Mouse (Mus musculus) CH12.LX (cell line): ENCODE measurements around the gene Gas2l3. TPM values are rescaled to one million over a fixed set of nuclear protein-coding genes. Genes with fewer than 3 reads are reported as not detected.

Experiments
- DNase-seq: peaks from one replicate; pipeline ENCODE4 v3.0.0-alpha.2; 2013; ENCODE audit errors: extremely low read depth
- H3K27ac ChIP-seq: 2 replicates; pipeline ENCODE4 v1.5.1; 2012; ENCODE audit warnings: low read depth, mild to moderate bottlenecking, control low read depth, moderate library complexity; ENCODE audit not compliant: insufficient read depth
- H3K27me3 ChIP-seq: replicated peaks from 2 replicates; pipeline ENCODE3; 2012; ENCODE audit warnings: inconsistent platforms
- H3K36me3 ChIP-seq, 2 experiments: replicated peaks in 1 of 2; 2 replicates each; pipeline versions ENCODE3 to v1.6.1; 2012; ENCODE audit warnings: inconsistent platforms in 1 of 2, low read length in 1 of 2, mild to moderate bottlenecking in 1 of 2, mixed read lengths in 1 of 2, moderate library complexity in 1 of 2; ENCODE audit not compliant: control insufficient read depth in 1 of 2, insufficient read depth in 1 of 2
- H3K4me1 ChIP-seq, 2 experiments: 2 replicates each; pipeline ENCODE4 v1.6.1; 2012; ENCODE audit warnings: inconsistent platforms in 1 of 2, moderate library complexity in 1 of 2; ENCODE audit not compliant: insufficient read depth in 2 of 2, control insufficient read depth in 1 of 2
- H3K4me2 ChIP-seq: 2 replicates; pipeline ENCODE4 v1.6.1; 2012; ENCODE audit warnings: low read depth, mild to moderate bottlenecking, control low read depth; ENCODE audit not compliant: poor library complexity, insufficient read depth, severe bottlenecking
- H3K4me3 ChIP-seq, 3 experiments: fragments of 150-350 bp in 1 of 3; sonication (generic) in 1 of 3; replicated peaks in 1 of 3; 2 replicates each; pipeline versions ENCODE3 to v1.5.1; 2011 to 2012; ENCODE audit warnings: low read depth in 2 of 3, low read length in 2 of 3, mild to moderate bottlenecking in 2 of 3, moderate library complexity in 2 of 3, control low read depth in 1 of 3, improper control_type of control experiment in 1 of 3, inconsistent platforms in 1 of 3, mixed read lengths in 1 of 3; ENCODE audit not compliant: poor library complexity in 1 of 3
- H3K79me2 ChIP-seq: replicated peaks from 2 replicates; pipeline ENCODE4 v1.6.1; 2012; ENCODE audit warnings: mild to moderate bottlenecking, moderate library complexity; ENCODE audit not compliant: control insufficient read depth, poor library complexity, insufficient read depth, severe bottlenecking; ENCODE audit errors: extremely low read depth
- H3K9ac ChIP-seq: 2 replicates; pipeline ENCODE4 v1.6.1; 2012; ENCODE audit warnings: low read depth, mild to moderate bottlenecking, control low read depth, moderate library complexity; ENCODE audit not compliant: insufficient read depth
- H3K9me3 ChIP-seq: replicated peaks from 2 replicates; pipeline ENCODE3; 2012; ENCODE audit warnings: low read length, inconsistent platforms, mixed read lengths
- CHD1 ChIP-seq: IDR thresholded peaks from 2 replicates; pipeline ENCODE4 v1.6.1; 2012; ENCODE audit warnings: low read depth, low read length, improper control_type of control experiment, inconsistent platforms
- CTCF ChIP-seq, 2 experiments: IDR thresholded peaks in 1 of 2; conservative IDR thresholded peaks in 1 of 2; 2 replicates each; pipeline ENCODE4 v1.5.1; 2011 to 2012; ENCODE audit warnings: low read depth in 2 of 2, low read length in 2 of 2, improper control_type of control experiment in 1 of 2, inconsistent platforms in 1 of 2, mild to moderate bottlenecking in 1 of 2, moderate library complexity in 1 of 2
- EP300 ChIP-seq: IDR thresholded peaks from 2 replicates; pipeline ENCODE4 v1.6.1; 2011; ENCODE audit warnings: low read length, improper control_type of control experiment
- HCFC1 ChIP-seq: IDR thresholded peaks from 2 replicates; pipeline ENCODE4 v1.6.1; 2012; ENCODE audit warnings: low read depth, mild to moderate bottlenecking, inconsistent platforms, low read length, improper control_type of control experiment
- JUND ChIP-seq: conservative IDR thresholded peaks from 2 replicates; pipeline ENCODE4 v1.6.1; 2011; ENCODE audit warnings: low read depth, low read length, improper control_type of control experiment
- KAT2A ChIP-seq: IDR thresholded peaks from 2 replicates; pipeline ENCODE4 v1.6.1; 2012; ENCODE audit warnings: low read length, improper control_type of control experiment, inconsistent platforms; ENCODE audit not compliant: insufficient replicate concordance
- MAFK ChIP-seq: IDR thresholded peaks from 2 replicates; pipeline ENCODE4 v1.6.1; 2011; ENCODE audit warnings: low read length, improper control_type of control experiment; ENCODE audit not compliant: insufficient replicate concordance
- PAX5 ChIP-seq: IDR thresholded peaks from 2 replicates; pipeline ENCODE4 v1.6.1; 2012; ENCODE audit warnings: low read length, inconsistent platforms, mixed read lengths
- RAD21 ChIP-seq: IDR thresholded peaks from 2 replicates; pipeline ENCODE4 v1.6.1; 2011; ENCODE audit warnings: low read depth, mild to moderate bottlenecking, low read length, improper control_type of control experiment, moderate library complexity
- SIN3A ChIP-seq: IDR thresholded peaks from 2 replicates; pipeline ENCODE4 v1.6.1; 2012; ENCODE audit warnings: low read length, improper control_type of control experiment, inconsistent platforms
- SMC3 ChIP-seq: IDR thresholded peaks from 2 replicates; pipeline ENCODE4 v1.6.1; 2011; ENCODE audit warnings: low read depth, low read length, improper control_type of control experiment
- TCF12 ChIP-seq: IDR thresholded peaks from 2 replicates; pipeline ENCODE4 v1.6.1; 2014; ENCODE audit warnings: low read depth, mild to moderate bottlenecking, inconsistent platforms, low read length, improper control_type of control experiment
- USF2 ChIP-seq: conservative IDR thresholded peaks from 2 replicates; pipeline ENCODE4 v1.6.1; 2011; ENCODE audit warnings: low read depth, low read length, improper control_type of control experiment
- ZKSCAN1 ChIP-seq: IDR thresholded peaks from 2 replicates; pipeline ENCODE4 v1.6.1; 2012; ENCODE audit warnings: low read depth, inconsistent platforms, low read length, improper control_type of control experiment, borderline replicate concordance
- ZMIZ1 ChIP-seq: IDR thresholded peaks from 2 replicates; pipeline ENCODE4 v1.6.1; 2012; ENCODE audit warnings: low read depth, mild to moderate bottlenecking, inconsistent platforms, low read length, improper control_type of control experiment
- dilution Hi-C: fragments of 300-500 bp; cut with MboI; formaldehyde crosslinking; loops from 2 replicates; pipeline ENCODE4 v1.14.3; 2020; ENCODE audit warnings: low sequenced_read_pairs; ENCODE audit not compliant: extremely low pct_unique_long_range_greater_than_20kb, extremely low pct_ligation_motif_present
- in situ Hi-C: fragments of 300-500 bp; cut with MboI; formaldehyde crosslinking; loops from 3 replicates; pipeline ENCODE4 v1.14.3; 2019; ENCODE audit warnings: low sequenced_read_pairs, low pct_ligation_motif_present, low pct_unique_long_range_greater_than_20kb, mixed read lengths
- polyA plus RNA-seq: library from polyadenylated mRNA; unstranded; fragments of >175 nt; gene quantifications from 2 replicates; pipeline ENCODE4 v1.2.1, GENCODE M21; 2012; ENCODE audit warnings: low read depth; ENCODE audit not compliant: insufficient read length
- total RNA-seq, 2 experiments: library from RNA; depleted of rRNA; stranded (reverse); fragments of 300-350 nt in 1 of 2; fragments of >200 nt in 1 of 2; gene quantifications; 2 replicates each; pipeline ENCODE4 v1.2.3; 2012 to 2014

Gas2l3 gene
- total and polyA plus RNA-seq, 3 experiments, result 7.3 to 12.2 (median 9.4) TPM

GRCm38 (mm10) chr10:89404936-89405335 lies 38.8 kb downstream of the Gas2l3 start:
- peaks cover 0 to 3% of the 10 kb centered on the region in 2 experiments for H3K36me3 ChIP-seq
- H3K4me1 ChIP-seq, result peaks cover 0 to 15% of the 10 kb centered on the region in 2 experiments; a peak in 2 of 4 replicates
- no peaks in the 10 kb centered on the region for H3K79me2 ChIP-seq
- H3K27ac ChIP-seq, result no peak overlapping the region
- dilution Hi-C loops, result no loop called here
- no peak for TF ChIP-seq ZMIZ1
- TF ChIP-seq TCF12, result no peak
- no peak for TF ChIP-seq MAFK
- no peak for TF ChIP-seq CHD1
- TF ChIP-seq KAT2A, result no peak
- H3K9ac ChIP-seq, result no peak overlapping the region
- DNase-seq, result no peak
- peaks cover 13% of the 10 kb centered on the region for H3K9me3 ChIP-seq
- H3K4me2 ChIP-seq, result no peak overlapping the region
- in situ Hi-C loops, result no loop called here
- no peaks in the 10 kb centered on the region for H3K27me3 ChIP-seq
- no peak overlapping the region for H3K4me3 ChIP-seq

GRCm38 (mm10) chr10:89400674-89401336 lies 43.0 kb downstream of the Gas2l3 start:
- TF ChIP-seq CTCF (conservative IDR thresholded peaks at IDR 0.05 in 1 of 2, IDR thresholded peaks at IDR 0.05 in 1 of 2; ENCODE audit: low read depth in 2 of 2, low read length in 2 of 2) (no peak), ZKSCAN1 (no peak), SMC3 (no peak), EP300 (no peak), CHD1 (no peak), RAD21 (no peak), MAFK (no peak), SIN3A (no peak), HCFC1 (no peak), JUND (no peak), PAX5 (no peak), USF2 (no peak)
- no peaks in the 10 kb centered on the region for H3K36me3 ChIP-seq
- no peaks in the 10 kb centered on the region for H3K79me2 ChIP-seq
- peaks cover 13% of the 10 kb centered on the region for H3K9me3 ChIP-seq
- H3K4me3 ChIP-seq, result no peak overlapping the region
- H3K4me2 ChIP-seq, result no peak overlapping the region
- no peak overlapping the region for H3K9ac ChIP-seq
- no peak overlapping the region for H3K27ac ChIP-seq
- no peak for DNase-seq
- dilution Hi-C loops, result no loop called here
- in situ Hi-C loops, result no loop called here
- H3K27me3 ChIP-seq, result no peaks in the 10 kb centered on the region
- peaks cover 0 to 5% of the 10 kb centered on the region in 2 experiments; a peak in 1 of 4 replicates for H3K4me1 ChIP-seq
